Mouse (Mus musculus) midbrain, postnatal 0 days (tissue): ENCODE measurements at regions not wholly inside any gene's neighbourhood (a gene's known extent, or its start where the extent isn't known, plus 50 kb on each side); places are given as distances from the start of the nearest gene placed in this dataset.

Source experiments
- ATAC-seq: fragments of 200-750 bp; cut with Nextera tagmentation; 2 replicates; pipeline ENCODE4 v1.8.0; 2017; ENCODE audit warnings: moderate number of reproducible peaks, mild to moderate bottlenecking, moderate TSS enrichment, moderate library complexity; ENCODE audit not compliant: low FRiP score
- DNase-seq: peaks from one replicate; pipeline ENCODE4 v3.0.0-alpha.2; 2015; ENCODE audit warnings: low spot score
- H3K27ac ChIP-seq: fragments of 300-500 bp; sonication (generic); 2 replicates; pipeline ENCODE4 v1.5.1; 2014; ENCODE audit warnings: low read depth, mild to moderate bottlenecking, low read length, mixed read lengths
- H3K27me3 ChIP-seq: fragments of 300-500 bp; sonication (generic); 2 replicates; pipeline ENCODE4 v1.6.1; 2014; ENCODE audit warnings: low read length, control low read depth, mixed read lengths; ENCODE audit not compliant: insufficient read depth
- H3K36me3 ChIP-seq: fragments of 300-500 bp; sonication (generic); 2 replicates; pipeline ENCODE4 v1.6.1; 2014; ENCODE audit warnings: low read length, control low read depth, mixed read lengths; ENCODE audit not compliant: insufficient read depth
- H3K4me1 ChIP-seq: fragments of 300-500 bp; sonication (generic); 2 replicates; pipeline ENCODE4 v1.6.1; 2014; ENCODE audit warnings: mild to moderate bottlenecking, control low read depth, antibody characterized with exemption, low read length, mixed read lengths; ENCODE audit not compliant: insufficient read depth
- H3K4me2 ChIP-seq: fragments of 300-500 bp; sonication (generic); 2 replicates; pipeline ENCODE4 v1.6.1; 2014; ENCODE audit warnings: low read depth, mild to moderate bottlenecking, low read length, mixed read lengths; ENCODE audit not compliant: poor library complexity, severe bottlenecking
- H3K4me3 ChIP-seq: fragments of 300-500 bp; sonication (generic); 2 replicates; pipeline ENCODE4 v1.5.1; 2014; ENCODE audit warnings: low read depth, mild to moderate bottlenecking, low read length, moderate library complexity
- H3K9ac ChIP-seq: fragments of 300-500 bp; sonication (generic); replicated peaks from 2 replicates; pipeline ENCODE4 v1.6.1; 2014; ENCODE audit warnings: mild to moderate bottlenecking, low read length, moderate library complexity, mixed read lengths; ENCODE audit not compliant: poor library complexity, severe bottlenecking
- H3K9me3 ChIP-seq: fragments of 300-500 bp; sonication (generic); 2 replicates; pipeline ENCODE4 v1.6.1; 2016; ENCODE audit warnings: low read length, control low read depth
- CTCF ChIP-seq: IDR thresholded peaks from 2 replicates; pipeline ENCODE4 v1.5.1; 2016; ENCODE audit warnings: antibody characterized with exemption, mild to moderate bottlenecking
- WGBS: fragments of 180-500 bp; shearing (Covaris S2); extraction: QIAGEN DNeasy Blood & Tissue Kit; methylation state at CpG from one replicate; pipeline ENCODE4 v1.1.7; 2014; 5-methylcytosine and 5-hydroxymethylcytosine counted together

- H3K4me2 ChIP-seq = no peak overlapping the region
- 82% methylated on average over 7 of the region's 7 CpGs for WGBS
- H3K27ac ChIP-seq = no peak overlapping the region
- H3K4me1 ChIP-seq = no peaks in the 10 kb centered on the region; the same call in 1 of the 2 replicates
- H3K27me3 ChIP-seq = no peaks in the 10 kb centered on the region
- no peak overlapping the region for H3K4me3 ChIP-seq
- no peak for ATAC-seq
- DNase-seq = no peak
- no peaks in the 10 kb centered on the region for H3K36me3 ChIP-seq
- H3K9ac ChIP-seq = no peak overlapping the region
- TF ChIP-seq CTCF = no peak
- H3K9me3 ChIP-seq = no peaks in the 10 kb centered on the region
Measured at GRCm38 (mm10) chr15:27414819-27415218, 51.7 kb upstream of the Ank start.
